Mouse (Mus musculus) myocyte (in vitro differentiated cells): ENCODE results near the gene Ahsa1.

Experiments used
- CEBPB ChIP-seq: IDR thresholded peaks from 2 replicates; pipeline ENCODE4 v1.6.1; 2011; ENCODE audit warnings: mild to moderate bottlenecking, moderate library complexity; ENCODE audit not compliant: poor library complexity, insufficient read depth, severe bottlenecking
- E2F4 ChIP-seq: IDR thresholded peaks from one replicate; pipeline ENCODE4 v1.6.1; 2011; ENCODE audit warnings: mild to moderate bottlenecking, control low read depth, moderate library complexity; ENCODE audit not compliant: insufficient read depth
- MAX ChIP-seq: IDR thresholded peaks from one replicate; pipeline ENCODE4 v1.6.1; 2011; ENCODE audit warnings: low read depth, mild to moderate bottlenecking, control low read depth
- MYOD1 ChIP-seq, 3 experiments: IDR thresholded peaks; one replicate each; pipeline ENCODE4 v1.6.1; 2011; ENCODE audit warnings: control low read depth in 2 of 3, low read depth in 2 of 3, mild to moderate bottlenecking in 2 of 3, moderate library complexity in 1 of 3; ENCODE audit not compliant: insufficient read length in 2 of 3, control insufficient read depth in 1 of 3
- MYOG ChIP-seq, 3 experiments: IDR thresholded peaks; one replicate each; pipeline ENCODE4 v1.6.1; 2011; ENCODE audit warnings: control low read depth in 2 of 3, low read depth in 2 of 3, mild to moderate bottlenecking in 2 of 3; ENCODE audit not compliant: insufficient read length in 2 of 3, control insufficient read depth in 1 of 3, insufficient read depth in 1 of 3
- POLR2A ChIP-seq: IDR thresholded peaks from one replicate; pipeline ENCODE4 v1.6.1; 2011; ENCODE audit warnings: low read depth, mild to moderate bottlenecking, control low read depth, moderate library complexity; ENCODE audit not compliant: insufficient read length
- POLR2AphosphoS2 ChIP-seq: IDR thresholded peaks from one replicate; pipeline ENCODE4 v1.6.1; 2011; ENCODE audit warnings: low read depth, control low read depth; ENCODE audit not compliant: insufficient read length
- TCF12 ChIP-seq: IDR thresholded peaks from one replicate; pipeline ENCODE4 v1.6.1; 2011; ENCODE audit warnings: mild to moderate bottlenecking, control low read depth; ENCODE audit not compliant: poor library complexity, insufficient read depth, severe bottlenecking
- USF1 ChIP-seq: IDR thresholded peaks from one replicate; pipeline ENCODE4 v1.6.1; 2011; ENCODE audit warnings: low read depth, mild to moderate bottlenecking, control low read depth, moderate library complexity

GRCm38 (mm10) chr12:87284726-87285125 is 18.4 kb downstream of the Ahsa1 start:
- TF ChIP-seq POLR2A (no peak), CEBPB (no peak), TCF12 (no peak), MAX (no peak), POLR2AphosphoS2 (no peak), MYOD1 (IDR thresholded peaks at IDR 0.05; ENCODE audit: control insufficient read depth in 1 of 3, insufficient read length in 2 of 3, low read depth in 2 of 3) (peak in 2 of 3 experiments; percentile 44 to 61), MYOG (IDR thresholded peaks at IDR 0.05; ENCODE audit: control insufficient read depth in 1 of 3, insufficient read depth in 1 of 3, insufficient read length in 2 of 3, low read depth in 2 of 3) (peak in 2 of 3 experiments; percentile 40 to 85), USF1 (no peak), E2F4 (no peak)
